Mouse (Mus musculus): Measurements from ENCODE around the gene Scaf8.
"Not testable (repeated sequence)": the region's sequence is repeated elsewhere in the genome, so short reads cannot be mapped to it uniquely, and the experiment has no call there.

Gene Scaf8

DNA sequence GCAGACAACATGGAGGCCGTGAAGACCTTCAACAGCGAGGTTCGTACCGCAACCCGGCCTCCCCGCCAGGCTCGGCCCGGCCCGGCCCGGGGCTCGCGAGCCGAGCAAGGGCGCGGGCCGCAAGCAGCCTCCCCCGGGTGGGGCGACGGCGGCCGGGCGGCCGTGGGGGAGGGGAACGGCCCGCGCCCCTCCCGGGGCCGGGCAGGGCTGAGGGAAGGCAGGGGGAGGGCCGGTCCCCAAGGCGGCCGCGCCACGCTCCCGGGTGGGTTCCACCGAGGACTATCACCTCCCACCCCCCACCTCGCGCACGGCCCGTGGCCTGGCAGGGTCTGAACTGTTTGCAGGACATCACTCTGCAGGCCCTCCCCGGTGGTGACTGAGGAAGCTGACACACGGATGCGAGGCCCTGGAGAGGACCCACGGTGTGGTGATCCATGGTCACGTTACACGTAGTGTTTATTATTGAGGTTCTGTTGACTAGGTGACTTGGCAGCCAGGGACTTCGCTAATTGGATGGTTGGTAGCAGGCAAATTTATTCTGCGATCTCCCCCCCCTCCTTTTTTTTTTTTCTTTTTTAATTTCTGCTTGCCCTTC is 705 bp downstream of the Scaf8 start:
- peak; percentile 33 for ATAC-seq (ENCODE audit: low TSS enrichment)

DNA sequence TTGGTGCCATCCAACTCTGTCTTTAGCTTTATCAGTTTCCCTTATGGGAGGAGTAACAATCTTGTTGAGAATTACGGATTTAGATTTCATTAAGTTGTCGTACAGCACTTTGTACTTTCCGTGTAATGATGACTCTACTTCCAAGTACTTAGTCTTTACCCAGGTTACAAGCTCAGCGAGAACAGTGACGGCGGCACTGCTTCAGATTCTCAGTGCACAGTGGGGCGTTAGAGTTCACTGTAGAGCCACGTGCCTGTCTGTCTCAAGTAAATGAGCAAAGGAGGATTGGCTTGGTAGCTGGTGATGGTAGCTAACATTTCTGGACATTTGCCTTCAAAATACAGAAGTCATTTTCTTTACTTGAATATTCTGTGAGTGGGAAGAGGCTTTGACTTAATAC is 6.2 kb downstream of the Scaf8 start:
- ATAC-seq (ENCODE audit: low TSS enrichment), result not testable (repeated sequence)

DNA sequence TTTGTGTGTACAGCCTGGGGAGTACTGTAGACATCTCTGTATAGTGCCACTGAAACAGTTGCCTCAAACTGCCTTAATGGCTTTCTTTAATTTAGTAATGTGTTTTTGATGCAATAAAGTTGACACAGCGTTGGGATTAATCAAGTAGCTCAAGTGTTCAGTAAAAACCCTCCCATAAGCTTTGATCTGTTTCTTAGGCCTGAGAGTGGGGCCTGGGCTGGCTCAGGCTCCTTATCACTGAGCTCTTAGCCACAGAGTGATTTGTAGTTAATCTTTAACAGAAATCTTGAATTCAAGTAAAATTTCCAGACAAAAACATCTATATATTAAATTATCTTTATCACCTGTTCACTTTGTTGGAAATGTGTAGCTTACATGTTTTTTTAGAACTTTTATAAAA is 8.8 kb downstream of the Scaf8 start:
- ATAC-seq (ENCODE audit: low TSS enrichment), result not testable (repeated sequence)

DNA sequence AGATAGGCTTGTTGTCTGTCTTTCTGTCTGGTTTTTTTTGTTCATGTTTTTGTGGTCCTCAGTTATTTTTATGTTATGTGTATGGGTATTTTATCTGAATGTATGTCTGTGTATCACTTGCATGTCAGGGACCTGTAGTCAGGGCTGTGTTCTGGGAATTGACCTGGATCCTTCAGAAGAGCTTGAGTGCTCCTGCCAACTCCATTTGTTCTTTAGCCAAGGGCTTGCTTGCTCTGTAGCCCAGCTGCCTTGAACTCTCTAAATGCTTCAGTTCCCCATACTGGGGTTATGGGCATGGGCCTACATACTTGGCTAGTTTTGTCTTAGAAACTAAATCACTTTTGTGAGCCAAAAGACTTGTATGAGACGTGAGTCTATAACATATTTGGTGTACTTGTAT is 13.9 kb downstream of the Scaf8 start:
- no peak for ATAC-seq (ENCODE audit: low TSS enrichment)

DNA sequence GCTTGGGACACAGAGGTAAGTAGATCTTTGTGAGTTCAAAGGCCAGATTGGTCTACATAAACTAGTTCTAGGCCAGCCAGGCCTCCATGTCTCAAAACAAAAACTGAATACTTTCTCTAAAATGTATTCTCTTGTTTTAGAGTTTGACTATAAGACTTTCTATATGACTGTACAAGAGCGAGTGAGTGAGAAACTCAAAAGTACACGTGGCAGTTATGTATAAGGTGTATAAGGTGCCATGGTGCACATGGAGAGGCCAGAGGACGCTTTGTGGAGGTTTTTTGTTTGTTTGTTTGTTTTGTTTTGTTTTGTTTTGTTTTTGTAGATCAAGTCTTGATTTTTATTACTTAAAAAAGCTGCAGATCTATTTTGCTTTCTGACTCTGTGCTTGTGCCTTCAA is 15.0 kb downstream of the Scaf8 start:
- no peak for ATAC-seq (ENCODE audit: low TSS enrichment)

DNA sequence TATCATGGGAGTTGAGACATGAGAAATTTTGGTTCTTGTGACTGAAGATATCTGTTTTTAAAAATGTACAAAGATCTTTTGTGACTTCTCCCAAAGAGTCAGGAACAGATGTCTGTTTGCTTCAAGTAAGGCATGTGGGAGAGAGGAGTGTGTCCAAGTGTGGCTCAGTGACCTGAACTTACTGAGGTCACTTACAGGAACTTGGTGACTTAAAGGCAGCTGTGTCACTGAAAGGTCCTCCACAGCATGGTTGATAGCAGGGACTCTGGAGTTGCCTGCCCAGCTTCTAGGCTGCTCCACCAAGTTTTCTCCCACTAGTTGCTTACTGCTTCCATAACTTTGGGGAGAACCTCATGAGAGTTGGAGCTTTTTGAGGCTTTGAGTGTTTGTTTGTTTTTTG is 20.6 kb downstream of the Scaf8 start:
- no peak for ATAC-seq (ENCODE audit: low TSS enrichment)

DNA sequence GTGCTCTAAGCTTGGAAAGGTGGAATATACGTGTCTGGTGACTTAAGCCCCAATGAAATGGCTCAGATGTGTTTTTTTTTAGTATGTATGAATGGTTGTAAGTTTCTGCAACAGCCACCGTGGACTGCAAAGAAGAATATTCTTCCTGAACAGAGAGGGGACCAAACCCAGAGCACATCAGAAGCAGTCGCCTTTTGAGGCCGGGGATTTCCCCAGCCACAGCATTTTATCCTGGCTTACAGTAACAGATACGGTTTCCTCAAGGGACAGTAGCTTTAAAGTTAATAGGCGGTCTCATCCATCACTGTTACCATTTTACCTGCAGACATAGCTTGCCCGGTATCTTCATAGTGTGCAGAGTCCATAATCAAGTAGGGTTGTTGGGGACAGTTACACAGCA is 21.4 kb downstream of the Scaf8 start:
- ATAC-seq (ENCODE audit: low TSS enrichment), result no peak

DNA sequence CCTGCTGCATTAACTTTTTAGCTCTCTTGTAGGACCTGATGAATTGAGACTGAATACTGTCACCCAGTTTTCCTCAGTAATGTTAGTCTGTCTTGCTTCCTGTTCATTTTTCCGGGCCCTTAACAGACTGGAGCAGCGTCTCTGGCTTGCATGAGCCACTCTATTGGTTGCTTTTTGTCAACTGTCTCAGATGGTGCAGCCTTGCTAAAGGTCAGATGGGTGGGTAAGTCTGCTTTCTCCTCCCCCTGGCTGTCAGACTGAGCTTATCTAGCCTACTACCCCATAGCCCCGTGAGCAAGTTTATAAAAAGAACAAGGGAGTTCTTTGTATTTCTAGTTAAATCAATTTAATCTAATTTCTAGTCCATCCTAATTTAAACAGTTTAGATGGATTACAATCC is 23.6 kb downstream of the Scaf8 start:
- ATAC-seq (ENCODE audit: low TSS enrichment), result no peak

DNA sequence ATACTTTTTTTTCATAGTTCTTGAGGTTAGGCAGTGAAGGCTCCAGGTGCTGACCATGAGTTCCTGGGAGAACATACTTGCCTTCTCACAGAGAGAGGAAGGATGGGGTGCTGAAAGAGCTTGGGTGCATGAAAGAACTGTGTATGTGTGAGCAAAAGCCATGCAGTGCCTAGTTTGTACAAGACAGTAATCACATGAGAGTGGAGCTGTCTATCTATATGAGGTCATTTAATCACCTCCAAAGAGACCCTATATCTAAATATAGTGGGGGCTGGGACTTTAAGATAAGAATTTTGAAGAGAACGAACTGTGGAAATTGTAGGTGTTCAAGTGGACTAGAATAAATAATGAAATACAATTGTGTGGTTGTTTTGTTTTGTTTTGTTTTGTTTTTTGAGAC is 25.3 kb downstream of the Scaf8 start:
- ATAC-seq (ENCODE audit: low TSS enrichment), result no peak

DNA sequence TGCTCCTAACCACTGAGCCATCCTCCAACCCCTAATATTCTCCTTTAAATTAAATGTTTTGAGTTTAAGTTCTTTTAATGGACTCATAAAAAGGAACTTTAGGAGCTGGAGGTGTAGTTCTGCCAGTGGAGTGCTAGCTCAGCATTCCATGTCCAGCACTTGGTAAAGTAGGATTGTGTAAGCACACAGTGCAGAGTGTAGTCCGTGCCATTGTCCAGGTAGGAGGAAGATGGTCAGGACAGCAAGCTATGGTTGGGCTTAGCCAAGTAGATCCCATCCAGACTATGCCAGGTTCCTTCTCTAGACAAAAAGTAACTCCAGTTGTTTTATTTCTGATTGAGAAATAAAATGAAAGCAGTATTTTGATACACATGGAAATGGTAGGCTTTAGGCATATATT is 34.1 kb downstream of the Scaf8 start:
- no peak for ATAC-seq (ENCODE audit: low TSS enrichment)

DNA sequence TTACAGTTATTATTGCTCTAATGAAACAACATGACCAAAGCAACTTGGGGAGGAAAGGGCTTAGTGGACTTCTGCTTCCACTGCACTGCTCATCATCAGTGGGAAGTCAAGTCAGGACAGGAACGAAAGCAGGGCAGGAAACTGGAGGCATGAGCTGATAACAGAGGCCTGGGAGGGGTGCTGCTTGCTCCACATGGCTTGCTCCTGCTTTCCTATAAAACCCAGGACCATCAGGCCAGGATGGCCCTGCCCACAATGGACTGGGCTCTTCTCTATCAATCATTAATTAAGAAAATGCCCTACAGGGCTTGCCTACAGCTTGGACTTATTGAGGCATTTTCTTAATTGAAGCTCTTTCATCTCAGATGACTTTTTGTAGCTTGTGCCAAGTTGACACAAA is 34.8 kb downstream of the Scaf8 start:
- no peak for ATAC-seq (ENCODE audit: low TSS enrichment)

DNA sequence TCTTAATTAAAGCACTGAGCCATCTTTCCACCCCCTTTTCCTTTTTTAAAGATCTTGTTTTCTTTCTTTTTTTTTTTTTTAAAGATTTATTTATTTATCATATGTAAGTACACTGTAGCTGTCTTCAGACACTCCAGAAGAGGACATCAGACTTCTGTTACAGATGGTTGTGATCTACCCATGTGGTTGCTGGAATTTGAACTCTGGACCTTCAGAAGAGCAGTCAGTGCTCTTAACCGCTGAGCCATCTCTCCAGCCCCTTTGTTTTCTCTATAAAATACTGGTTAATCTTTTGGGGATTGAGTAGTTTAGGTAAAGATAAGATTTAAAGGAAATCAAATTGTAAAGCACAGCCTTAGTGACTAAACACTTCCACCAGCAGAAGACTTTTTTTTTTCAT is 35.9 kb downstream of the Scaf8 start:
- ATAC-seq (ENCODE audit: low TSS enrichment), result not testable (repeated sequence)

DNA sequence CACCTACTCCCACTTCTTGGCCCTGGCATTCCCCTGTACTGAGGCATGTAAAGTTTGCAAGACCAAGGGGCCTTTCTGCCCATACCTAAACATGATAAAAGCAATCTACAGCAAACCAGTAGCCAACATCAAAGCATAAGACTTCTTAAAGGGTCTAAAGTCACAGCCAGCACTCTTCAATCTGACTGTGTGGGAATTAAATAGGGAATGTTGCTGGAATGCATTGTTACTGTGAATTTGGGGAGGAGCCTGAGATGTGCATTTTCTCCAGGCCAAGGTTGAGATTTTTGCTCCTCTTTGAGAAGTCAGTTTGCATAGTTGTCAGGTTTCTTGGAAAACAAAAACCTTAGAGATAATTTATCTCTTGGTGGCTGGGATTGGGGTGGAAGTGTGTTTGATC is 36.4 kb downstream of the Scaf8 start:
- no peak for ATAC-seq (ENCODE audit: low TSS enrichment)

DNA sequence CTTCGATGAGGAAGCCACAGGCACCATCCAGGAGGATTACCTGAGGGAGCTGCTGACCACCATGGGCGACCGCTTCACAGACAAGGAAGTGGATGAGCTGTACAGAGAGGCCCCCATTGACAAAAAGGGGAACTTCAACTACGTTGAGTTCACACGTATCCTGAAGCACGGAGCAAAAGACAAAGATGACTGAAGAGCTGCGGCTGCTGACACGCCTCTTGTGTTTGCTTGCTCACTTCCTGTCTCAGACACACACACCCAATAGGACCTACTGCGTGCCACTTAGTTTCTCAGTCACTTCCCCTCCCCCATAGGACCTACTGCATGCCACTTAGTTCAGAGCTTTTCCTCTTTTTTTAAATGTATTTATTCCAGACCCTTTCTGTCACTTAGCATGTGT is 41.4 kb downstream of the Scaf8 start:
- ATAC-seq (ENCODE audit: low TSS enrichment), result not testable (repeated sequence)

DNA sequence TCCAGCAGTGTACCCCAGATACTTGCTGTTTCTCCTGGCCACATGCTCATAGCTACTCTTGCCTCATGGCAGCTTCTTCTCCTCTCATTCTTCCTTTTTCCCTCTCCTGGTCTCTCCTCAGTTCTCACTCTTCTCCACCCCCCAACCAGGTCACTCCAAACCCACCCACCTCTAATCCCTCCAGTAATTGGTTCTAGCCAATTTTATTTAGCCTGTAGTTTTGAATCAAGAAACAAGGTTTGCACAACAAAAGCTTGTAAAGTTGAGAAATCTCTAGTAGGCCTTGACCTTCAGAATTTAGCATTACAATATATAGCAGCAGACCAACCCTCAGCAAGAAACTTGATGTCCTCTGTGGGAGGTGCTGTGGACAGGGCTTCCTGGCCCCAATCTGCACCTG is 42.2 kb downstream of the Scaf8 start:
- no peak for ATAC-seq (ENCODE audit: low TSS enrichment)

DNA sequence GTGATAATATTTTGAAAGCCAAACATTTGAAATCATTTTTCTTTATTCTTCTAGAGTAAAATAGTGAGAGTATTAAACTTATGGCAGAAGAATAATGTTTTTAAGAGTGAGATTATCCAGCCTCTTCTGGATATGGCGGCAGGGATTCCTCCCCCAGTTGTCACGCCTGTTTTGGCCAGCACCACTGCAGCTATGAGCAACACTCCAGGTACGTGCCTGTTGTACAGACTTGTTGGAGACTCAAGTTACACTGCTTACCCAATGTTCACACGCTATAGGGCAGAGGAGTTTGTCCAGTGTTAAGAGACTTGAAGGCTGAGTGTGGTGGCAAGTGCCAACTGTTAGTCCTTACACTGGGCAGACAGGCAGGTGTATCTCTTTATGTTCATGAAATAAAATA is 48.1 kb downstream of the Scaf8 start:
- ATAC-seq (ENCODE audit: low TSS enrichment), result no peak

DNA sequence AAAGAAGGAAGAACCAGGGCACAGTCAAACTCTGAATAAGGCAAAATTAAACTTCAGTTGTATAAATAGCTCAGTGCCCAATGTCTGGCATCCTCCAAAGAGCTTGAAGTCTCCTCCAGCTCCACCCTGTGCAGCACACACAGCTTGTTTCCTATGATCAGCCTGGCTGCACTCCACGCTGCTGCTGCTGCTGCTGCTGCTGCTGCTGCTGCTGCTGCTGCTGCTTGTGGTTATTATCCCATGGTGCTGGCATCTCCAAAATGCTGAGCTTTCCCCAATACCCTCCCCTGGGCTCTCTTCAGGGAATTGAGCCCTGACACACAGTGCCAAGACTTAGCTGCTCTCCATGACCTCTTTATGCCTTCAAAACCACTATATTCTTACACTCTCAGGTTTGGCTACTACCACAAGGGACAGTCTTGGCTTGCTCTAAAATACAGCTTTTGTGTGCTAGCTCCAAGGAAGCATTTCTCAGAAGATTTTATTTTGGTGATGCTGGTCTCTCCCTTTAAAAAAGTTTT is 65.7 kb downstream of the Scaf8 start:
- ATAC-seq (ENCODE audit: low TSS enrichment), result peak; percentile 65; the same call in 1 of the 2 replicates

DNA sequence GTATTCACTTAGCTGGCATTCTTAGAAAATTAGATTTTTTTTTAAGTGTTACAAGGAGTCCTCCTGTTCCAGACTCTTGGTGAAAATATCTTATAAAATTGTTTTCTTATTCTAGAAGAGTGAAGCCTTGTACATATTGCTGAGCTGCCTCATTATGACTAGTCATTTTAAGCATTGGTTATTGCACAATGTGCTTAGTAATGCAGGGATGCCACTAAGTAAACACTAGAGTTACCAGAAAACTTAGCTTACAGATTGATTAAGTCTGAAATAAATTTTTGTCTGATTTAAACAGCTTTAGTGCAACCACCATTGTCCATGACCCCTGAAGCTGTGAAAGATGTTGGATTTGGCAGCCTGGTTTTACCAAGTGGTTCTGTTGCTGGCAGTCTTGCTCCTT is 80.7 kb downstream of the Scaf8 start:
- ATAC-seq (ENCODE audit: low TSS enrichment), result not testable (repeated sequence)

DNA sequence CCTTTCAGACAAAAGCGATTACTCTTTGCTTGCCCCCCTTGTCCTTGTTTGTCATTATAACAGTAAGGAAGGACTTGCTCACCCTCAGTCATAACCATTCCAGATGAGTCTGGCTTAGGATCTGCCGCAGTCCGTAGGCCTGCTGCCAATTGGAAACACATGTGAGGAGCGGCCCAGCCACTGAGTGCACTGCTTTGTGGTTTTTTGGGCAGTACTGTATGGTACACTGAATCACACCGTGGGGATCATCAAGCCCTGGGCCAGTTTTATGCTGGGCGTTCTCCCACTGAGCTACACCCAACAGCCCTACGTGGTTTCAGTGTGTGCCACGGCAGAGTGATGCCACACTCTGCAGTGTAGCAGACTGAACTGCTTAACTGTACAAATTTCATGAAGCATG is 85.6 kb downstream of the Scaf8 start:
- ATAC-seq (ENCODE audit: low TSS enrichment), result peak; percentile 57; the same call in 1 of the 2 replicates

DNA sequence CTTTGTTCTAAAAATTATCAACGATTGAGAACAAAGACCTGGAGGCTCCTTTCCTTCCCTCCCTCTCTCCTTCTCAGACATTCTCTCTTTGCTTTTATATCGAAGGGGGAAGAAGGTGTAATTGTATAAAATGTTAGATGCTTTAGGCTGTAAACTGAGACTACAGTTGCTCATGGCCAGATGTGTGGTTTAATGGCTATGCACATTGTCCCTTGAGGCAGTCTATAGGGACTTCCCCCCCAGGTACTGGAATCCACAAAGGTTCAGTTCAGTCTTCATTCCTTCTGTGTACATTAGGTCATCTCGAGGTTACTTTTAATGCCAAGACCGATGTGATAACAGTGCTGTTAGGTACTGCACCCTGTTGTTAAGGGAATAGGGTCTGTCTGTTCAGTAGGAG is 89.1 kb downstream of the Scaf8 start:
- no peak for ATAC-seq (ENCODE audit: low TSS enrichment)

DNA sequence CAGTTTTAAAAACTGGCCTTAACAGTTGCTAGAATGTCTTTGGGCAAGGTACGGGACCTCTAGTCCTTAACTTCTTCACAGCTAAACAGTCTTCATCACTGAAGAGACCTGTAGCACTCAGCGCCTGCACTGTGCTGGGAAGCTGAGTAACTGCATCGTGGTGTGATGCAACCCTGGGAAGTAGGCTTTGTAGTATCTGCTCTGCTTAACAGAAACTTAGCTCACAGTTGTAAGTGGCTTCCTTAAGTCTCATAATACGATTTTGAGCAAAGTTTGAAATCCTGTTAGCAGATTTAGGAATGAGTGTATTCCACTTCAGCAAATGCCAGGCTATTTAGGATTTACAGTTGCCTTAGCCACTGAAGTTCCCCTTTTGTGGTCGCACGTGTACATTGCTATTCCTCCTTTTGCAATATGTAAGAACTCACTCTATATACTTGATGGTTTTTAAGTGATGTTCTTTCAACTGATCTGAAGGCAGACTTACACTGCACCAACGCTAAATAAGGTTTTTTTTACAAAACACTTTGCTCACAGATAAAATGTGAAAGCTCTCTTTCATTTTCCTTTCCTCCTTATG is 90.1 kb downstream of the Scaf8 start:
- ATAC-seq (ENCODE audit: low TSS enrichment), result no peak

DNA sequence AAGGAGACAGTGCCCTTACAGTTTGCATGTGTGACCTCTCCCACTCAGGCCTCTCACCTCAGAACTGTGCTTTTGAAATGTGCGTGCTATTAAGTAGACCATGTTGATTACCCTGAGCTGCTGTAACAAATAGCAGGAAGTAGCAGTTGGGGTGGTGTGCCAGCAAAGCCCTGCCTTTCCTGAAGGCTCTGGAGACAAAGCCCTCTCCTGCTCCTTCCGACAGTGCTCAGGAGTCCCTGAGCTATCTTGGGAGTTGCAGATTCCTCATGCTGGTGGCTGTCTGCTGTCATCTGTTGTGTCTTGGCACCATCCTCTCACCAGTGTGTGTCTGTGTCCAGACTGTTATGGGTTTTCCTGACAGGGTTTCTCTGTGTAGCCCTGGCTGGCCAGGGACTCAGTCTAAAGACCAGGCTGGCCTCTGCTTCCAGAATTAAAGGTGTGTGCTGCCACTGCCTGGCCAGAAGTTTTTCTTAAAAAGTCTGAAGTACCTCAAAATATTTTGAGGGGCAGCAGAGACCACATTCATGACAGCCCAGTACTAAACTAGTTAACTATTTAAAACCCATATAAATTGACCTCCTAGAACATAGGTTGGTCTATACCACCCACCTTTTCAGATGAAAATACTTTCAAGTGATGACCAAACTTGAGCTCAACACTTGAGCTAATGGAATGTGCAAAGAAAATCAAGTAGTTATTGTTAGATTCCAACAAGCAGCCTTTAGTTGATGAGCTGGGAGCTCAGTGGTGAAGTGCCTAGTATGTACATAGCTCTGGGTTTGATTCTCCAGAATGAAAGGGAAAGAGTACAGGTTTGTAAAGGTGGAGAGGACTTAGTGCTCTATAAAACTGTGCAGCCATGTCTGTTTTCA is 92.0 kb downstream of the Scaf8 start:
- peak; percentile 82 for ATAC-seq (ENCODE audit: low TSS enrichment)

All from frontal cortex, adult (tissue).